Mouse (Mus musculus): ENCODE measurements at regions not wholly inside any gene's neighbourhood (a gene's known extent, or its start where the extent isn't known, plus 50 kb on each side); places are given as distances from the start of the nearest gene placed in this dataset.

DNA sequence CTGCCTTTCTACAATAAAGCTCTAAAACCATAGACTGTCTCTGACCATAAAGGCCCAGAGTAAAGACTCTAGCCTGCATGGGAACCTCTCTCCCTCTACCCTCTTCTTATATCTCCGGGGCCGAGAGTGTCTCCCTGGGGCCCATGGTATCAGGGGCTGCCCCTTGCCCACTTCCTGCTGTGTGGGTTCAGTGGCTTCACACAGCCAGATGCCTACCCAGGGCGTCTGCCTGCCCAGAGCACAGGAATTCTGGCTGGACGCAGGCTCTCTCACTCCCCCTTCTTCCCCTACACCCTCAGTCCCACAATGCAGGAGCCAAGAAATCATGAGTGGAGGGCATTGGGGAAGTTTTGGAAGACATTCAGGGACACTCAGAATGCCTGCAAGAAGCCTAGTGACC is 150.8 kb downstream of the Bod1 start:
- Histone ChIP-seq H3K9ac (ENCODE audit: low read depth, low read length) (no peak overlapping the region), H3K4me2 (ENCODE audit: low read length) (no peak overlapping the region), H3K36me3 (ENCODE audit: control insufficient read depth, insufficient read depth, low read length) (no peaks in the 10 kb centered on the region), H3K27me3 (ENCODE audit: control insufficient read depth, insufficient read depth, low read depth, low read length) (no peaks in the 10 kb centered on the region), H3K9me3 (replicated peaks; ENCODE audit: control insufficient read depth, low read length, poor library complexity, severe bottlenecking) (no peaks in the 10 kb centered on the region), H3K27ac (ENCODE audit: low read length) (no peak overlapping the region), H3K4me1 (ENCODE audit: control insufficient read depth, insufficient read depth, low read length) (no peaks in the 10 kb centered on the region), H3K4me3 (ENCODE audit: low read depth, low read length) (no peak overlapping the region)
- no peak for ATAC-seq
- WGBS = 83% methylated on average over 4 of the region's 4 CpGs

DNA sequence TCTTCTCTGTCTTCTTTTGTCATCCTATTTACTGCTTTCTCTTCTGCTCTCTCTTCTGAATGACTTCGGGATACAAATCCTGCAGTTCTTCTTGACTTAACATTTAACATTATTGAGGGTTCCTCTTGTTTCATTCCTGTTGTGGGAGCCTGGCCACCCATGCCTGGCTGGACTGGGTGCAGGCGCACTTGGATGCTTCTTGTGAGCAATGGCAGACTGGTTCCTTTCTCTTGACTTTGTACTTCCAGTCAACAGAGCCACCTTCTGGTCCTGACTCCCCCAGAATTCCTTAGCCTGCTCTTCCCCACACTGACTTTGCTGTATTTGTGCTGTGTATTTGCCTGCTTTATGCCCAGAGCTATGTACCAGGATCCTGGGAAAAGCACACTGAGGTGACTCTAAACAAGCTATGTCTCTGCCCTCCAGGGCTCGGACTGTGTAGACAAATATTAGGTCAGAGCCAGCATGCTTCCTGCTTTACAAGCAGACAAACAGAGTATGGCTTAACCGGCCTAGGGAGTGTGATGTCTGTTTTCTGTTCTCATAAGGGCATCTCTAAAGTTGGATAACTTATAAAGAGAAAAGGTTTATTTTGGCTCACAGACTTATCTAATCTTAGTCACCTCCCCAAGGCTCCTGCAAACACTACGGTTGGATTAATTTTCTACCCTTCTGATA is 133.5 kb upstream of the Stc2 start:
- no peak for ATAC-seq
- 87% methylated on average over 5 of the region's 5 CpGs for WGBS

DNA sequence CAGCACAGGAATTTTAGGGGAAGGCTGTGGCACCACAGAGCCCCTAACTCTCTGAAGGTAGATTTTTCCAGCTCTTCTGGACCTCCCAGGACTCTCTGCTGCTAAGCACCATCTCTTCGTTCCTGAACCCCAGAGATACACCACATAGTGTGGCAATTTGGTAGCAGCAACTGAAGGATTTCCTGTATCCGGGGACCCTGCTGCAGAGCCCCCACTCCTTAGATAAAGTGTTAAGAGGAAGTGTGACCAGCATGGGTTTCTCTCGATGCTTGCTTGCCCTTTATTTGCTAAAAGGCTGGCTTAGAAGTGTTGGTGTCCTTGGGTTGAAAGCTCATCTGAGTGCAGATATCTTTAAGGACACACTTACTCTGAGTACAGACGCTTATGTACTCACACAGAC is 115.6 kb upstream of the Stc2 start:
- Histone ChIP-seq H3K4me3 (ENCODE audit: low read depth, low read length) (no peak overlapping the region), H3K9ac (ENCODE audit: low read depth, low read length) (no peak overlapping the region), H3K27me3 (ENCODE audit: control insufficient read depth, insufficient read depth, low read depth, low read length) (no peaks in the 10 kb centered on the region), H3K9me3 (replicated peaks; ENCODE audit: control insufficient read depth, low read length, poor library complexity, severe bottlenecking) (no peaks in the 10 kb centered on the region), H3K4me1 (ENCODE audit: control insufficient read depth, insufficient read depth, low read length) (no peaks in the 10 kb centered on the region), H3K36me3 (ENCODE audit: control insufficient read depth, insufficient read depth, low read length) (no peaks in the 10 kb centered on the region), H3K4me2 (ENCODE audit: low read length) (no peak overlapping the region), H3K27ac (ENCODE audit: low read length) (no peak overlapping the region)
- no peak for ATAC-seq
- 76% methylated on average over 4 of the region's 4 CpGs for WGBS

More for the DNA sequence above, 133.5 kb upstream of the Stc2 start:
- Histone ChIP-seq H3K9ac (ENCODE audit: low read depth, low read length) (no peak overlapping the region), H3K4me1 (ENCODE audit: control insufficient read depth, insufficient read depth, low read length) (no peaks in the 10 kb centered on the region), H3K36me3 (ENCODE audit: control insufficient read depth, insufficient read depth, low read length) (no peaks in the 10 kb centered on the region), H3K4me2 (ENCODE audit: low read length) (no peak overlapping the region), H3K27me3 (ENCODE audit: control insufficient read depth, insufficient read depth, low read depth, low read length) (no peaks in the 10 kb centered on the region), H3K4me3 (ENCODE audit: low read depth, low read length) (no peak overlapping the region), H3K9me3 (replicated peaks; ENCODE audit: control insufficient read depth, low read length, poor library complexity, severe bottlenecking) (no peaks in the 10 kb centered on the region), H3K27ac (ENCODE audit: low read length) (no peak overlapping the region)

DNA sequence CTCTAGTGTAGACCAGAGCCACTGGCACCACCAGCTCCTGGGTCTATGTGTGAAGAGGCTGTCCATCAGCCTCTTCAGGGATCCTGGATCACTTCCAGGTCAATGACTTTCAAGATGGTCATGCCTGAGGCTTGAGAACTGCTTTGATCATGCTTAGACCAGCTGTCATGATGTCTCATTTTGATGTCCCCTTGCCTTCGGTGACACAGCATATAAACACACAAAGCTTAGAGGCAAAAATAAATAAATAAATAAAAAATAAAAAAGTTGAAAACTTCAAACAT is 111.1 kb upstream of the Stc2 start:
- Histone ChIP-seq H3K4me1 (ENCODE audit: control insufficient read depth, insufficient read depth, low read length) (no peaks in the 10 kb centered on the region), H3K36me3 (ENCODE audit: control insufficient read depth, insufficient read depth, low read length) (no peaks in the 10 kb centered on the region), H3K9ac (ENCODE audit: low read depth, low read length) (no peak overlapping the region), H3K27me3 (ENCODE audit: control insufficient read depth, insufficient read depth, low read depth, low read length) (no peaks in the 10 kb centered on the region), H3K4me3 (ENCODE audit: low read depth, low read length) (no peak overlapping the region), H3K4me2 (ENCODE audit: low read length) (no peak overlapping the region), H3K27ac (ENCODE audit: low read length) (no peak overlapping the region), H3K9me3 (replicated peaks; ENCODE audit: control insufficient read depth, low read length, poor library complexity, severe bottlenecking) (no peaks in the 10 kb centered on the region)
- WGBS = 79% methylated on average over 1 of the region's 1 CpGs
- ATAC-seq = no peak

DNA sequence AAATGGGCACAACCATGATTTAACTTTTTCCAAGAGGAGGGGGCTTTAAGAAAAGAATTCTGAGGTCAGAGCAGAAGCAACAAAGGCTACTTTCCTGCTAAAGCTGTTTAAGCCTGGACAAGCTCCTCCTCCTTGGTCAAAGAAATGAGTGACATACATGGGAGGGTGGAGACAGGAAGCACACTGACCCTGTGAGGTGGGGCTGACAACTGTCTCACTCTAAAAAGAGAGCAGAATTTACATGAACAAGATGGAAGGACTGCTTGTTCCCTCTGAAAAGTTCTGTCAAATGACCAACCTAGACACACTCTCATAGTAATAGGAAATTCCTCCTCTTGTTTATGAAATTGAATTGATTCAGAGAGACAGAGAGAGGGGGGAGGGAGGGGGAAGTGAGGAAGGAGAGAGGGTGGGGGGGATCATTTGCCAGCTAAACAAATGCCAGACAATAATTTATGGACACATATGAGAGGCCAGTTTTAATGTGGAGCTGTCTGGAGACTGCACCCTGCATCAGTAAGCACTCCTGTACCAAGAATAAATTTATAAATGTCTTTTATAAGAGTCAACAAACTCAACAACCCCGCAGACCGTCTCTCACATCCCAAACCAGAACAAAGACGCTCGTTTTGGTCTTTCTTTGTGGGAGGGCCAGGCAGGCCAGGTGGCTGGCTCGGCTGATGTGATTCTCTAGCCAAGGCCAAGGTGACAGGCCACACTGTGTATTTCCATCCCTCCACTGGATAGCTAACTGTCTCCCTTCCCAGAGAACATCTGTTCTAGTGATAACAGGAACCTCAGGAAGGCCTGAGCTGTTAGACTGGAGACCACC is 110.6 kb upstream of the Stc2 start:
- no peak overlapping the region for H3K4me3 ChIP-seq (ENCODE audit: low read depth, low read length)
- no peaks in the 10 kb centered on the region for H3K36me3 ChIP-seq (ENCODE audit: control insufficient read depth, insufficient read depth, low read length)
- no peaks in the 10 kb centered on the region for H3K4me1 ChIP-seq (ENCODE audit: control insufficient read depth, insufficient read depth, low read length)
- H3K27me3 ChIP-seq (ENCODE audit: control insufficient read depth, insufficient read depth, low read depth, low read length) = no peaks in the 10 kb centered on the region
- no peak overlapping the region for H3K27ac ChIP-seq (ENCODE audit: low read length)
- no peaks in the 10 kb centered on the region for H3K9me3 ChIP-seq (replicated peaks; ENCODE audit: control insufficient read depth, low read length, poor library complexity, severe bottlenecking)
- 79% methylated on average over 5 of the region's 5 CpGs for WGBS
- H3K4me2 ChIP-seq (ENCODE audit: low read length) = no peak overlapping the region
- no peak for ATAC-seq
- H3K9ac ChIP-seq (ENCODE audit: low read depth, low read length) = no peak overlapping the region

DNA sequence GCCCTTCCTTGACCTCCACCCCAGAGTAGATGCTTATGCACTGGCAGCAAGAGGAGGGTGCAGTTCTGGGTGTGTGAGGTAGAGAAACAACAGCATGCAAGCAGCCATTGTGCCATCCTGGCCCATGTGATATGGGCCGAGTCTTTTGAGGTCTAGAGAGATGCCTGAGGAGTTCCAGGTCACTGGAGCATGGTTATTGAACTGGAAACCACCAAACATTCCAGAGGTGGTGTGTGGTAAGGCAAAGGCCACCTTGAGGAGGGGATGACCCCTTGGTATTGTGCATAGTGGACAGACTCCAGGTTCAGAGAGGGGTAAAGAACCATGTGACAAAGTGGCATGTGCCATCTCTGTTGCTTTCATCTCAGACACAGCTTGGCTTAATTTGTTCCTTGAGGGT is 107.9 kb upstream of the Stc2 start:
- no peak for ATAC-seq

DNA sequence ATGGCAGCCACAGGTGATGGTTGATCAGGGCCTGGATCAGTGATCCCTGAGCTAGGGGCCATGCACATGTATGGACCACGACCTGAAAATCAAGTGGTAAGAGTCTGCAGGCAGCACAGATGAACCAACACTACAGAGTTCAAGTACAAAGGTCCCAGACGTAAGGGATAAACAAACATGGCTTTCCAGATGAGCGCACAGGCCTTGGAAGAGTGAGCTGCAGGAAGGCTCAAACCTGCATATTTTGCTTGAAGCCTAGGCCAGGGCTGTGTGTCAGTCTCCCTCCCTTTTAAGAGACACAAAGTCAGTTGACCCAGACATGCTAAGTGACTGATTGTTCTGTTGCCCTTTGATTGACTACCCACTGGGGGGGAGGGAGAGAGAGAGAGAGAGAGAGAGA is 107.2 kb upstream of the Stc2 start:
- Histone ChIP-seq H3K4me1 (ENCODE audit: control insufficient read depth, insufficient read depth, low read length) (no peaks in the 10 kb centered on the region), H3K27ac (ENCODE audit: low read length) (no peak overlapping the region), H3K9me3 (replicated peaks; ENCODE audit: control insufficient read depth, low read length, poor library complexity, severe bottlenecking) (no peaks in the 10 kb centered on the region), H3K4me3 (ENCODE audit: low read depth, low read length) (no peak overlapping the region), H3K9ac (ENCODE audit: low read depth, low read length) (no peak overlapping the region), H3K4me2 (ENCODE audit: low read length) (no peak overlapping the region), H3K27me3 (ENCODE audit: control insufficient read depth, insufficient read depth, low read depth, low read length) (no peaks in the 10 kb centered on the region), H3K36me3 (ENCODE audit: control insufficient read depth, insufficient read depth, low read length) (no peaks in the 10 kb centered on the region)
- WGBS = 61% methylated on average over 3 of the region's 3 CpGs
- ATAC-seq = no peak

More for the DNA sequence above, 107.9 kb upstream of the Stc2 start:
- H3K36me3 ChIP-seq (ENCODE audit: control insufficient read depth, insufficient read depth, low read length) = no peaks in the 10 kb centered on the region
- no peaks in the 10 kb centered on the region for H3K27me3 ChIP-seq (ENCODE audit: control insufficient read depth, insufficient read depth, low read depth, low read length)
- no peak overlapping the region for H3K4me2 ChIP-seq (ENCODE audit: low read length)
- no peak overlapping the region for H3K9ac ChIP-seq (ENCODE audit: low read depth, low read length)
- WGBS = 79% methylated on average over 1 of the region's 1 CpGs
- H3K27ac ChIP-seq (ENCODE audit: low read length) = no peak overlapping the region
- H3K4me3 ChIP-seq (ENCODE audit: low read depth, low read length) = no peak overlapping the region
- H3K9me3 ChIP-seq (replicated peaks; ENCODE audit: control insufficient read depth, low read length, poor library complexity, severe bottlenecking) = no peaks in the 10 kb centered on the region
- H3K4me1 ChIP-seq (ENCODE audit: control insufficient read depth, insufficient read depth, low read length) = no peaks in the 10 kb centered on the region

DNA sequence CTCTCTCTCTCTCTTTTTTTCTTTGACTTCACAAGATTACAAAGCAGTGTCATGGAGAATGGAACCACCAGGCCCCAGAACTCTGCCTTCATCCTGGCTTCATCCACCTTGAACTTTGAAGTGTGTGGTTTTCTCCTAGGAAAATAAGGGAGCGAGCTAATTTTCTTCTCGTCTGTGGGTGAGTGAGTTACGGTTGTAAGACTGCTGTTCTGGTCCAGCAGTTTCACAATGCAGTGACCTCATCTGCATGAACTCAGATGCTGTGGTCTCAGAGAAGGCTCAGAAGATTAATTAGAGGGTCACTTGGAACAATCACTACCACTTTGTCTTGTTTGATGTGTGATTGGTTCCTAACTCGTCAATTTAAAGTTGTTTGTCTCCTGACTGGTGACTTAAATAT is 103.1 kb upstream of the Stc2 start:
- no peaks in the 10 kb centered on the region for H3K4me1 ChIP-seq (ENCODE audit: control insufficient read depth, insufficient read depth, low read length)
- H3K27ac ChIP-seq (ENCODE audit: low read length) = no peak overlapping the region
- no peak overlapping the region for H3K4me3 ChIP-seq (ENCODE audit: low read depth, low read length)
- no peaks in the 10 kb centered on the region for H3K27me3 ChIP-seq (ENCODE audit: control insufficient read depth, insufficient read depth, low read depth, low read length)
- no peak overlapping the region for H3K9ac ChIP-seq (ENCODE audit: low read depth, low read length)
- 57% methylated on average over 4 of the region's 4 CpGs for WGBS
- ATAC-seq = no peak
- no peaks in the 10 kb centered on the region for H3K9me3 ChIP-seq (replicated peaks; ENCODE audit: control insufficient read depth, low read length, poor library complexity, severe bottlenecking)
- H3K36me3 ChIP-seq (ENCODE audit: control insufficient read depth, insufficient read depth, low read length) = no peaks in the 10 kb centered on the region
- H3K4me2 ChIP-seq (ENCODE audit: low read length) = no peak overlapping the region

DNA sequence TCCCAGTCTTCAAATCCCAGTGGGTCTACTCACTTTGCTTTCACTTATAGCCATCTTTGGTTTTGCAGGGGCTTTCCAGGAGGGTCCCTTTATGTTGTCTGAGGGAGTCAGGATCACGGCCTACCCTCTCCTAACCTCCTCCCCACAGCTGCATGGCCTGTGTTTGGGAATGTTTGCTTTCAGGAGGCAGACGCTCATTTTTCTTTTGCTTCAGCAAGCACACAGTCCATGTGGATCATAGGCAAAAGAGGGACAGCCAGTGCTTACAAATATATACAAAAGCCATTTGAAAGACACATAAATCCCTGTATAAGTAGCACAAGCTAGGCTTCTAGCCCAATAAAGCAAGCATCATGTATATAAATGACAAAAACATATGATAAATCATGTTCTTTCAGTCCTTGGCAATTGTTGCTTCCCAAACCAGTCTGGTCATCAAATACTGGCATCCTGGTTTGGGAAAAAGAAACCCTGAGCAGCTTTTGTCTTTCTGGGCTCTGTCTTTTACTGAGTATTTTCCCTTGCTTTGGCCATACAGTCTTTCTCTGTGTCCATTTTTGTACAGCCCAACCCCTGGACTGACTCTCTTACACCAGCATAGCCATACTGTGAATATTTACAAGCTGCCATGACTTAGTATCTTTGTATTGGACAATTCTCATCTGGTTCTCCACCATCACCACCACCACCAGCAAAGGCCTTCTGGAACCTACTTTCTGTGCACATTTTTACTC is 101.0 kb upstream of the Stc2 start:
- no peak for ATAC-seq
- Histone ChIP-seq H3K4me3 (ENCODE audit: low read depth, low read length) (no peak overlapping the region), H3K4me2 (ENCODE audit: low read length) (no peak overlapping the region), H3K27me3 (ENCODE audit: control insufficient read depth, insufficient read depth, low read depth, low read length) (no peaks in the 10 kb centered on the region), H3K4me1 (ENCODE audit: control insufficient read depth, insufficient read depth, low read length) (no peaks in the 10 kb centered on the region), H3K27ac (ENCODE audit: low read length) (no peak overlapping the region), H3K9ac (ENCODE audit: low read depth, low read length) (no peak overlapping the region), H3K36me3 (ENCODE audit: control insufficient read depth, insufficient read depth, low read length) (no peaks in the 10 kb centered on the region), H3K9me3 (replicated peaks; ENCODE audit: control insufficient read depth, low read length, poor library complexity, severe bottlenecking) (no peaks in the 10 kb centered on the region)
- 74% methylated on average over 2 of the region's 2 CpGs for WGBS
